Mouse (Mus musculus) cortical plate, adult 2 months (tissue): Measurements from ENCODE around the gene Dixdc1.

ENCODE experiments used
- CTCF ChIP-seq: fragments of 200-500 bp; IDR thresholded peaks from 2 replicates; pipeline ENCODE4 v1.5.1; 2011; ENCODE audit warnings: mild to moderate bottlenecking, control low read depth, low read length; ENCODE audit not compliant: insufficient read depth; ENCODE audit errors: extremely low read depth
- POLR2A ChIP-seq: fragments of 200-500 bp; IDR thresholded peaks from 2 replicates; pipeline ENCODE4 v1.6.1; 2011; ENCODE audit warnings: mild to moderate bottlenecking, low read length, control low read depth; ENCODE audit not compliant: insufficient read depth; ENCODE audit errors: extremely low read depth

- TF ChIP-seq CTCF, result no peak
- no peak for TF ChIP-seq POLR2A
Measured at GRCm38 (mm10) chr9:50658391-50658790, 80.9 kb downstream of the Dixdc1 start.
